Mouse (Mus musculus) mammary gland, adult 2 months (tissue): Measurements from ENCODE around the gene Selenop. TPM values are rescaled to one million over a fixed set of nuclear protein-coding genes. Genes with fewer than 3 reads are reported as not detected.

Source experiments
- polyA plus RNA-seq: library from polyadenylated mRNA; depleted of rRNA; stranded (reverse); fragments of >200 nt; gene quantifications from 2 replicates; pipeline ENCODE4 v1.2.3, GENCODE M21; 2012; ENCODE audit warnings: low replicate concordance; rRNA removed

Selenop gene
- polyA plus RNA-seq: 347 and 546 TPM in 2 replicates

GRCm38 (mm10) chr15:3268247-3268646 is at the start of gene Selenop:
TSS of gene Selenop (plus strand) at chr15:3268547.

GRCm38 (mm10) chr15:3303426-3303825 is 35.1 kb downstream of the Selenop start, which contains the start of gene Ccdc152:
TSS of gene Ccdc152 (minus strand) at chr15:3303526.

Other genes starting within 250 kb of the Selenop start
- gene Ccdc152, start 35.0 kb downstream of the Selenop start, polyA plus RNA-seq: 0.57 and 2.4 TPM in 2 replicates